Mouse (Mus musculus): ENCODE measurements at regions not wholly inside any gene's neighbourhood (a gene's known extent, or its start where the extent isn't known, plus 50 kb on each side); places are given as distances from the start of the nearest gene placed in this dataset.

DNA sequence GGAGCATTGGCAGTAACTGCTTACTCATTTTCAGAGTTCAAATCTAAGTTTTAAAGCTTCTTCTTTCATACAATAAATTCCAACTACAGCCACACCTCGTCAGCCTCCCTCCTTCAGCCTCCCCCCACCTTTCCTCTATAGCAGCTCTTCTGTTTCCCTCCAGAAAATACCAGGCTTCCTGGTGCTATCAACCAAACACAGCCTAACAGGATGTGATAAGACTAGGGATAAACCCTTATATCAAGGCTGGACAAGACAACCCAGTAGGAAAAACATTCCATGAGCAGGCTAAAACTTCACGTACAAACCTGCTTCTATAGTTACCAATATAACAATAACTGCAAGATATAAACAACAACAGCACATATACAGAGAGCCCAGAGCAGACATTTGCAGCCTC is 1248.6 kb downstream of the Mat2b start:
- TF ChIP-seq POLR2A (IDR thresholded peaks at IDR 0.05; ENCODE audit: borderline replicate concordance, extremely low read depth, low read depth, low read length) = no peak
- no peak for TF ChIP-seq CTCF (IDR thresholded peaks at IDR 0.05; ENCODE audit: insufficient read depth, low read length)
